Mouse (Mus musculus) NIH3T3 (cell line): ENCODE results near the gene Traip.
"Not testable (repeated sequence)": the region's sequence is repeated elsewhere in the genome, so short reads cannot be mapped to it uniquely, and the experiment has no call there.

Source experiments
- DNase-seq: peaks from one replicate; pipeline ENCODE4 v3.0.0-alpha.2; 2012; ENCODE audit warnings: low read depth

Gene Traip

DNA sequence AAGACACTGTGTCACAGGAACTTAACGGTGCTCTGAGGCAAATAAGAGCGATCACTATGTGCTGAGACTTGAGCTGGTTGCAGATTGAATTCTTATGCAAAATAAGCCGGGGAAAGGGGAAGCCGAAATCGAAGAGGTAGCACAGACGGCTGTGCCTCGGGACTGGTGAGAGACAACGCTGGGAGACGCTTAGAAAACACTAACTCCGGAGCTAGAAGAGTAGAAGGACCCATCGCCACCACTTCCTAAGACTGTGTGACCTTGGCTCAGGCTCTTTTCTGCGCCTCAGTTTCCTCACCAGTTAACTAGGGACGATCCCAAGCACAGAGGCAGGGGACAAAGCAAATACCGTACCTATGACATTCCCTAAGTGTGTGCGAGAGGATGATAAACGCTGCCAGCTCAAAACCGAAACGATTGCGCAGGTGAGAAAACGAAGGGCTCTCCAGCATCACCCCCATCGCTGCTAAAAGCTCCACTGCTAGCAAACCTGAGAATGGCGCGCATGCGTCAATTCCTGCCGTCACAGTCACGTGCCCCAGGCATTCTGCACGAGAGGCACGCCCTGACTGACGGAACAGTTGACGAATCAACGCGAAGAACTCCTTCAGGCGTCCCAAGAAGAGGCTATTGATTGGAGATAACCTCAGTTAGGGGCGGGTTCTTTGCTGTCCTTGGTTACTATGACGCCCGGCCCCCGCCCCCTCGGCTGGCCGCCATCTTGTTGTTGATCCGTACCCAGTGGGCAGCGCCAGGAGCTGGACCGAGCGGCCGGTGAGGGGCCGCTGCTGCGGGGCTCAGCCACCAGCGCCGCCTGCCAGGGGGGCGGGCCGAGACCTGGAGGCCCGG lies 52.2 kb downstream of the Traip start, which contains the start of gene Ip6k1:
Ip6k1 (plus strand) TSS at position 580 of the 849 bp plus-strand sequence.
- peak; percentile 100 for DNase-seq

DNA sequence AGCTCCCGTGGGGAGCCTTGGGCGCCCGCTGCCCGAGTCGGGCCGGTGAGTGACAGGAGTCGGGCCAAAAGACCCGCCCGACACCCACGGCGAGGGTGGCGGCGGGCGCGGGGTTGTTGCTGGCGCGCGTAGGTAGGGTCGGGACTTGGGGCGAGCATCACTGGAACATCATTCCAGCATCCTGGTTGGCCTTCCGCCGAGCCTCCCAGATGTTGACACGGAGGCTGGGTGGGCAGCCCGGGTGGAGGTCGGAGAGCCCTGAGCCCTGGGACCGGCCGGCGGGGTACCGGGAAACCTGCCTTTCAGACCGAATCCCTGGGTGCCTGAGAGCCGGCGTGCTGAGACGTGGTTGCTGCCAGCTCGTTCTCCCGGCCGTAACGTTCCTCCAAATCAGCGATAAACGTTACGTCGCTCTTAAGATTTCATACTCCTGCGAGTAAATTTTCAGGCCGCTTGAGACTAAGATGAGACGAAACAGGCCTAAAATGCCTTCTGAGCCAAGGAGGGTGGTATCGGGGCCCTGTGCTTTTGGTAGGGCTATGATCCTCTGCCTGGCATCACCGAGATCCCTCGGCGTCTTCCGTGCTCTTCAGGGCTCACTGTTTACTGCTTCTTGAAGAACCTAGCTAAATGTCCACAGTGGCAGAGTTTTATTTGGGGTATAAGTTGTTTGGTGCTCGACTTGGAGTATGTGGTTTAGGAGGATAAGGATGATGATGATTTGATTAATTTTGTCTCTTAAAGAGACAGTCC lies 53.0 kb downstream of the Traip start:
- DNase-seq: peak; percentile 39

DNA sequence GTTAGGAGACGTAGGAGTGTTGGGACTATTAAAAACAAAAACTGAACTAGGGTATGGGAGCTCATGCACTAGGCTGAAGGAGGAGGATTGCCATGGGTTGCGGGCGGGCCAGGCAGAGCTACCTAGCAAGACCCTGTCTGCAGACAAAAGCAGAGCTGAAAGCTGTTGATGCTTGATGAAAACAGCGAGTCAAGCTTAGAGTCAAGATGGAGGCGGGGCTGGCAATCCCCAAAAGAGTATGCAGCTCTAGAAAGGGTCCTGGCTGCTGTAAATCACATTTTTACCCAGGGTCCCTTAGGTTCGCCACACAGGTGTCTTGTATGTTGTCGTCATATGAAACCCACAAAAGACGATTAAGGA lies 53.6 kb downstream of the Traip start:
- DNase-seq: peak; percentile 43

DNA sequence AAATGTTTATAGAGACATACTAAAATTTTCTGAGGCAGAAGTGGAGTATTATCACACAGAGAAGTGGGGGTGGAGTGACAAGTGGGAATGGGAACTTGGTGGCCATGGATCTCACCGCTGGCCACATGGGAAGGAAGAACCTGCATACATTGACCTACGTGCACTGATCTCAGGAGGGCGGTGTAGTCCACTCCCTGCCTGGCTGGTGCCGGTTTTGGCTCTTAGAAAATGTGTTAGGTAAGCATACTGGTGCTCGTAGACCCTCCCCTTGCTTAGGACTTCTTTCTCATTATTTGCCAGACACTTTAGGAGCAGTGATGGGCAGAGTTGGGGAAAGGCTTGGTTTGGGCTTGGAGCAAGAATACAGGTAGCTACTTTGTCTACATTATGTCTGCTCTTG lies 58.1 kb downstream of the Traip start:
- DNase-seq: no peak

DNA sequence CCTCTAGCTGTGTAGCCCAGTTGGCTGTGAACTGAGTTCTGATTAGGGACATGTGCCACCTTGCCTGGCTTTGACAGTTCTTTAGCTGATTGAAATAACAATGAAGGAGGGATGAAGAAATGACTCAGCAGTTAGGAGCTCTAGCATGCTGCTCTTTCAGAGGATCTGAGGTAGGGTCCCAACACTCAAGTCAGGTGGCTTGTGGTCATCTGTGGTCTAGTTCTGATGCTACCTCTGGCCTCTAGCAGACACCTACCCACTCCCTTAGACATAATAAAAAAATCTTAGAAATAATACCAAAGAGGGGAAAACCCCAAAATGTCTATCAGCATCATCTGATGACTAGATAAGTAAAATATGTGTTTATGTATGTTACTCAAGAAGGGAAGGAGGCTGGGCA lies 60.4 kb downstream of the Traip start:
- no peak for DNase-seq

DNA sequence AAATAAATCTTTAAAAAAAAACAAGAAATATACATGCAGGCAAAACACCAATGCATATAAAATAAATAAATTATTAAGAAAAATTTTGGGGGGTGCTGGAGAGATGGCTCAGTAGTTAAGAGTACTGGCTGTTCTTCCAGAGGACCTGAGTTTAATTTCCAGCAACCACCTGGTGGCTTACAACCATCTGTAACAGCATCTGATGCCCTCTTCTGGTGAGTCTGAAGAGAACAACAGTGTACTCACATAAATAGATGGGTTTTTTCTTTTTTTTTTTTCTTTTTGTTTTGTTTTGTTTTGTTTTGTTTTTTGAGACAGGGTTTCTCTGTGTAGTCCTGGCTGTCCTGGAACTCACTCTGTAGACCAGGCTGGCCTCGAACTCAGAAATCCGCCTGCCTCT lies 63.6 kb downstream of the Traip start:
- DNase-seq: not testable (repeated sequence)

DNA sequence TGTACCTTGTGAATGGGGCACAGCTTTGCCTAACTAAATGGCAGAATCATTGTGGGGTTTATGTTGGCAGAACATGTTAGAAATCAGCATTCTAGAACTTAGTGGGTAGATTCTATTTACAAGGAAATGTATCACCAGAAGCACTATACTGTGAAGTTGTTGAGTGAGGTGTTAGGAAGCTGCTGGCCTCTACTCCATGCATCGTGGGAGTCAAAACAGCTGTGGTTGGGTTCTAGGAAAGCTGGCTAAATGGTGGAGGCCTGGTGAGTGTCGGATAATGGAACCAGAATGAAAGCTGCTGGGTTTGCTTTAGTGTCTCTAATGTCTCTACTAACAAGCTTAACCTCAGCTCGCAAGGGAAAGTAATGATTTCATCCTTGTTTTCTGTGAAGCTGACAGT lies 67.2 kb downstream of the Traip start:
- DNase-seq: no peak

DNA sequence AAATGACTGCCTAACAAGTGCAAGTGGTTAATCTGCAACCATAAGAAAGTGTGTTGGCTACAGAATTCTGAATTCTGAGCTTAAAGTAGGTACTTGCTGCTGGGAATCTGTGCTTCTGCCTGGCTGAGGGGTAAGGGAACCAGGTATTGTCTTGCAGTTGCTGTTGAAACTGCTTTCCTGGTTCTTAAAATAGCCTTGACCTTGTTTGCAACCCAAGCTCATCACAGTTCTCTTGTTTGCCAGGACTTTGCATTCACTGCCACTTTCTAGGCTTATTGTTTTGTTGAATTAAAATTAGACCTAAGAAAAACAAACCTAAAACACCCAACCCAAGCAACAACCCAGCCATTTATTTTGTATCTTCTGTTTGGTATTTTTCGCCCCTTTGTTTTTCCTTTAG lies 70.8 kb downstream of the Traip start:
- DNase-seq: no peak
